ENCODE assay signal across 8 mouse cellular contexts in genomic region chr11:22990393-22991126, GRCm38 (mm10). TPM values are rescaled to one million over a fixed set of nuclear protein-coding genes. Genes with fewer than 3 reads are reported as not detected.
DNase-seq lines count a peak whose midpoint lies in the region; ATAC-seq lines count a peak whose summit lies in the region.

Gene Cct4 (plus strand): TSS chr11:22990519.

- peak; percentile 97 for DNase-seq in NIH3T3 (ENCODE audit: low read depth)
- peak; percentile 96 to 98 for DNase-seq in cerebellum, postnatal 10 days
- peak; percentile 85 to 88 for DNase-seq in frontal cortex, postnatal 14 days (ENCODE audit: low spot score in 2 of 2)
- DNase-seq in layer of hippocampus, postnatal 36 days: peak; percentile 91 to 94
- peak; percentile 96 for DNase-seq in lung, postnatal 36 days
- peak; percentile 96 for DNase-seq in retina, postnatal 1 day
- DNase-seq in urinary bladder, adult 18-20 months (ENCODE audit: low spot score in 2 of 2): peak; percentile 92

- ATAC-seq in hindbrain, embryonic 13.5 days (ENCODE audit: low FRiP score): peak; percentile 99

- H3K9me3 ChIP-seq in hindbrain, embryonic 13.5 days: no peaks in the 10 kb centered on the region

- no peaks in the 10 kb centered on the region for H3K27me3 ChIP-seq in hindbrain, embryonic 13.5 days

- H3K4me1 ChIP-seq in hindbrain, embryonic 13.5 days (replicated peaks): peaks cover 17% of the 10 kb centered on the region

- peak within 1 kb of the TSS; percentile 91 for H3K9ac ChIP-seq in hindbrain, embryonic 13.5 days

- peak within 1 kb of the TSS; percentile 93 for H3K4me2 ChIP-seq in hindbrain, embryonic 13.5 days

- WGBS in hindbrain, embryonic 13.5 days: under 1% methylated on average over 66 of the region's 66 CpGs

- peak within 1 kb of the TSS; percentile 95 for H3K27ac ChIP-seq in hindbrain, embryonic 13.5 days

- H3K36me3 ChIP-seq in hindbrain, embryonic 13.5 days: peaks cover 21% of the 10 kb centered on the region

- H3K4me3 ChIP-seq in hindbrain, embryonic 13.5 days: peak within 1 kb of the TSS; percentile 81

RNA-seq across cellular contexts. Expression of gene Cct4, which starts in this region (rescaled TPM):
- polyA plus RNA-seq in hindbrain, embryonic 13.5 days (2015; fragmentation: Nextera tagmentation; extraction: Ambion mirVana): 309 and 314 TPM in 2 replicates
- total RNA-seq in layer of hippocampus, postnatal 36 days (2021): 100 to 1,000 TPM; 118 to 121 TPM

Comparison
In these comparisons a context has a peak if more than half of its experiments do, and no peak if none do; other contexts are left out.
1. Peak in every context shown above with its lines: DNase-seq, ATAC-seq, H3K4me3 ChIP-seq and H3K27ac ChIP-seq.